Mouse (Mus musculus) frontal cortex, postnatal 14 days (tissue): ENCODE data around the gene Hck.

ENCODE experiments used
- DNase-seq, 2 experiments: peaks; one replicate each; pipeline ENCODE4 v3.0.0; 2022; ENCODE audit warnings: low spot score in 2 of 2

Hck gene

DNA sequence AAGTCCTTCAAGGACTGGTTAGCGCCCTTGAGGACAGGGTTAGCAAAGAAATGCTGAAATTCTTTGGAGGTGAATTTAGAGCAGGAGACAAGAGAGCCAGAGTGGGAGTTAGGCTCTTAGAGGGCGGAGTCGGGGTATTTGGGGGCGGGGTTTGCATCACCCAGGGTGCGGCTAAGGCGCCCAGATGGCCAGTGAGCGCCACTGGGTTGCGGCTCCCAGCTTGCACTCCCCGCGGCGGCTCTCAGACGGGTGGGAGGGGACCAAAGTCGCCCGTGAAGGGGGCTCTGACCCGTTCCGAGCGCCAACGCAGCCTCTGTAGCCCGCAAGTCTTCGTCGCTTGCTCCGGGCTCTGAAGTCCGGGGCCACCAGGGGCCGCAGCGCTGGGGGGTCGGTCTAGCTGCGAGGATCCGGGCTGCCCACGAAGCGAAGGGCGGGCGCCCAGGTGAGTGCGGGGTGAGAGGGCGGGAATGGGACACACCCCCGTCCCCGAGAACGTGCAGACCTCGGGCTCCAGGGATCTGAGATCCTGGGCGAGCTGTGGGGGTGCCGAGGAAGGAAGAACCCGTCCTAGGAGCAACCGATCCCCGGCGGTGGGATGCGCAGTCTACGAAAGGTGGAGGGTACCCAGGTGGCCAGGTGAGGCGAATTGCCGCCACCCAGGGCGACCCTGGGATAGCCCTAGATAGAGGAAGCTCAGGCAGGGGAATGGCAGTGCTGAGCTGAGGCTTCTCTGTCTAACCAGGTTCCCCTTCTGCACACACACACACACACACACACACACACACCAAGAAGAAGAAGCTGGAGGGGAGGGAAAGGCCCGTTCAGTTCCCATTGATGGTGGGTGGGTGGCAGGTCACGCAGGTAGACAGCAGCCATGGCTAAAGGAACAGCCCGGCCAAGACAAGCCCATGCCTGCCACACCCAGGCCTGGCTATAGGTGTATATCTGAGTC is at the start of gene Hck:
TSS of gene Hck (plus strand) at position 156 of the 952 bp plus-strand sequence.
- peak in 1 of 2 experiments; percentile 29 for DNase-seq

DNA sequence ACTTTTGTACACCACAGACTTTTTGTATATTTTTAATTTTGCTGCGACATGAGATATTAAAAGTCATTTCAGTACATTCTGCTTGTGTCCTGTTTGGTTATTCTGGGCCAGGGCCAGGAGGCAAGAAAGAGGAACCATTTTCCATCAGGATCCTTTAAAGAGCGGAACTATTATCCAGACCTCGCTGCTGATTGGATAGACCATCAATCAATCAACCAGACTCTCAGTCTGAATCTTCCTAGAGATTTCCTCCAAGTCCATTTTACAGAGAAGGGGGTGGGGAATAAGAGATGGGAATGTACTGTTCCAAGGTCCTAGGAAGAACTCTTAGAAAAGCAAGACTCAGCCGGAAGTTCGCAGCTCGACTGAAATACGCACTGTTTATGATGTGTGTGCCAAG is 48.1 kb upstream of the Hck start:
- no peak for DNase-seq

- DNase-seq, result no peak
Measured at GRCm38 (mm10) chr2:153063394-153063793, 44.9 kb upstream of the Hck start.

GRCm38 (mm10) chr2:153064190-153064970 is 43.9 kb upstream of the Hck start:
- no peak for DNase-seq

GRCm38 (mm10) chr2:153065747-153066508 is 42.3 kb upstream of the Hck start, which contains the start of gene Ccm2l:
Gene Ccm2l, plus strand, starts transcription at chr2:153065955.
- no peak for DNase-seq

DNA sequence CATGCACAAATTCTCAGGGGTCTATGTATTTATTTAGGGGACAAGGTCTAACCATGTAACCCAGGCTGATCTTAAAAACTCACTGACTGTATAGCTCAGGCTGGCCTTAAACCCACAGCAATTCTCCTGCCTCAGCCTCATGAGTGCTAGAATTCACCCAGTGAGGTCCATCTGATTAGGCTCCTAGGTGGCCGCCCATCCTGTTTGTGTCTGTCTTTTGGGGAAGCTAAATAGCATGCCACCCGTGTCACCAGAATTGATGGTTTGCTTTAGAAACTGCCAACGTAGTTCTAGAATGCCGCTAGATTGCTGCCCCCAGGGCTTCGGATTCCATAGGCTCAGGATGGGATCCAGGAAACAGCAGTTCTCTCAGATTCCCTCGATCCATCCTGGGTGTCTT is 41.3 kb upstream of the Hck start:
- no peak for DNase-seq

DNA sequence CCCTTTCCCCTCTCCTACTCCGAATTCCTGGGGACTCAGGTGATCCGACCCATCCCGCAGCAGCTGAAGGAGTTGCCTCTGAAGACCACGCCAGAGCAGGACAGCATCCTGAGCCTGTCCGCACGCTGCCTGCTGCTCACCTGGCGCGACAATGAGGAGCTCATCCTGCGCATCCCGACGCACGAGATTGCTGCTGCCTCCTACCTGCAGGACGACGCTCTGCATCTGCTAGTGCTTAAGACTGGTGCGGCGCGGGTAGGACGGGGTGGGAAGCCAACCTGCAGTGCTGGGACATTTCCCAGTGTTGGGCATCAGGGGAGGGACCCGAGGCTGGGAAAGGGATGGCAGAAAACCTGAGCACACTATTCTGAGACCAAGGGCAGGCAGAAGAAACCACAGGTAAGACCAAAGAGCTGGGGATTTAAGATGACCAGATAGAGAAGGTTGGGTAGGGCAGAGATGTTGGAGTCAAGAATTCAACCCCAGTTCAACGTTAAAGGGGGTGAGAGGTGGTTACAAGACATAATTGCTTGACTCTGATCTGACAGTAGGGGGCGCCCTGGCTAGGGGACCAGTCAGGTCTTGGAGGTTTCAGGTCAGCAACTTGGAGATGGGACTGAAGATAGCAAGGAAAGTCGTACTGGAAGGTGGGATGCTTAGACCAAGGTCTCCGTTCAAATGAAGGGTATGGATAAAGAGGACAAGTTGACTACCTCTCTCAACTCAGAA is 37.3 kb upstream of the Hck start:
- DNase-seq, result no peak

- DNase-seq, result peak in 1 of 2 experiments; percentile 40
Measured at GRCm38 (mm10) chr2:153071491-153072184, 36.6 kb upstream of the Hck start.

DNA sequence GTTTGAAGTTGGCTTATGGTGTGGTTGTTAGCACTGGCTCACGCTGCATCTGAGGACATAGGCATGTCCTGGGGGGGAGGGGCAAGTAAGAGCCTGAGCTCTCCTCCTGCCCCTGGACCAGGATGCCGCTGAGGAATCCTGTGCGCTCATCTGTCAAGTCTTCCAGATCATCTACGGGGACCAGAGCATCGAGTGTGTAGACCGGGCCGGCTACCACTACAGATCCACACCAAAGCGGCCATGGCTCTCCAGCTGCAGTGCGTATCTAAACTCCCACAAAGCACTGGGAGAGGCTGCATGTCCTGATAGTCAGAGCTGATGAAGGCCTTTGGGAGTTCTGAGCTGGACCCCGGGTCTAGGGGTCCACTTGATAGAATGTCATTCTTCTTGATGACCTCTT is 33.6 kb upstream of the Hck start:
- no peak for DNase-seq

GRCm38 (mm10) chr2:153075961-153076360 is 32.3 kb upstream of the Hck start:
- DNase-seq, result no peak

DNA sequence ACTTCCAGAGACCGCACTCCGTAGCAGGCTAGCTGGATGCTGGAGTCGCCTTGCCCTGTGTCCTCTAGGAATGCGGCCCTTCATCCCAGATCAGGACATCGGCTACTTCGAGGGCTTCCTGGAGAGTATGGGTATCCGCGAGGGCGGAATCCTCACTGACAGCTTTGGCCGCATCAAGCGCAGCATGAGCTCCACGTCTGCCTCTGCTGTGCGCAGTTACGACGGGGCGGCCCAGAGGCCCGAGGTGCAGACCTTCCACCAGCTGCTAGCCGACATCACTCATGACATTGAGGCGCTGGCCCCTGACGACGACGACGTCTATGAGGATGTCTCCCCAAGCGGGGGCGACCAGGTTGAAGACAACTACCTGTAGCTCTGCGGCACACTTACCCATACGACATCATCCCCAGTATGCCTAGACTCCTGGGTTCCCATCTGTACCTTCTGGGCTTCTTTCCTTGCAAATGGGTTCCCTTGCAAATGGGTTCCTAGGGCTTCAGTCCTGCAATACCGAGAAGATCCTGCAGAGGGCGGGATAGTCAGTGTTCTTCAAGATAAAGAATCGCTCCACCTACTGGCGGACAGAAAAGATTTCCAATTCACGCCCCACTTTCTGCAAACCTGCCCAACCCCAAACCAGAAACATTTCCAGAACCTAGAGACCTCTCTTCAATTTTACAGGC is 27.3 kb upstream of the Hck start:
- peak in 1 of 2 experiments; percentile 74 for DNase-seq

- DNase-seq, result no peak
Measured at GRCm38 (mm10) chr2:153081866-153082265, 26.4 kb upstream of the Hck start.

DNA sequence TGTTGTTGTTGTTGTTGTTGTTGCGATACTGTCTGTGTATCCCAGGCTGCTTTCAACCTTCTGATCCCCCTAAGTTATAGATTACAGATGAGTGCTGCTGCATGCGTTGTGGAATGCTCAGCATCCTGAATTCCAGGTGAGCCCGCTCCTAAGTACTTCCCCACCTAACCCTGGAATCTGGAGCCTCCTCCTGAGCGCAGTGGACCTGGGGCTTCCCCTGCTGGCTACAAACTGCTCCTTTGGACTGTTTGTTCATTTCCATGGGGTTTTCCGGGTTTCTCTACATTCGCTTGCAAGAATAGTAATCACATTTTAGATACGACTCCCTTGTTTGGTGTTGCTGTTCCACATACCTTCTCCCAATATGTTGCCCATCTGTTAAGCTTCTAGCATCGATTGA is 25.0 kb upstream of the Hck start:
- no peak for DNase-seq

DNA sequence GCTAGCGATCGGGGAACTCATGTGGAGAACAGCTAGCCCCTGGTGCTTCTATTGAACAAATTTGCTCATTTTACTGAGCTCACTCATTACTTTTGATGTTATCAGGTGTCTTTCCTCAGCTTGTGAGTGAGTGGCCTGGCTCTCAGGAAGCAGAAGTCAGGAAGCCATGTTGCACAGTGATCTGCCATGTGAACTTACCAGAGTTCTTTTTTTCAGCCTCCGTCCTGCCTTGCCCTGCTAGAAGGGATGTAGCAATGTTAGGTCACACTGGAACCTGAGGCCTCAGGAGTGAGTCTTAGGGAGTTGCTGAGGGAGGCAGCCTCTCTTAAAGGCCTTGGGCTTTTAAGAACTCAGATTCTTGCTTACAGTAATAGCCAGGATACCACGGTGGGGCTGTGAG is 24.4 kb upstream of the Hck start:
- DNase-seq, result no peak

GRCm38 (mm10) chr2:153084261-153084976 is 23.8 kb upstream of the Hck start:
- no peak for DNase-seq

- DNase-seq, result no peak
Measured at GRCm38 (mm10) chr2:153085556-153085955, 22.7 kb upstream of the Hck start.

GRCm38 (mm10) chr2:153086166-153086565 is 22.1 kb upstream of the Hck start:
- no peak for DNase-seq

- no peak for DNase-seq
Measured at GRCm38 (mm10) chr2:153087091-153087490, 21.2 kb upstream of the Hck start.

GRCm38 (mm10) chr2:153089316-153089715 is 19.0 kb upstream of the Hck start:
- DNase-seq, result no peak
